Mouse (Mus musculus) hindbrain, embryonic 13.5 days (tissue): ENCODE results near the gene Ribc2. TPM values are rescaled to one million over a fixed set of nuclear protein-coding genes. Genes with fewer than 3 reads are reported as not detected.

Experiments
- ATAC-seq: fragments of 200-750 bp; cut with Nextera tagmentation; 2 replicates; pipeline ENCODE4 v1.8.0; 2017; ENCODE audit warnings: moderate TSS enrichment; ENCODE audit not compliant: low FRiP score
- H3K27ac ChIP-seq: fragments of 300-500 bp; sonication (generic); 2 replicates; pipeline ENCODE4 v1.5.1; 2015; ENCODE audit warnings: inconsistent platforms, mild to moderate bottlenecking, moderate library complexity
- H3K27me3 ChIP-seq: fragments of 300-500 bp; sonication (generic); 2 replicates; pipeline ENCODE4 v1.6.1; 2015; ENCODE audit warnings: mild to moderate bottlenecking, inconsistent platforms
- H3K36me3 ChIP-seq: fragments of 300-500 bp; sonication (generic); 2 replicates; pipeline ENCODE4 v1.6.1; 2015; ENCODE audit warnings: mild to moderate bottlenecking, inconsistent platforms
- H3K4me1 ChIP-seq: fragments of 300-500 bp; sonication (generic); replicated peaks from 2 replicates; pipeline ENCODE4 v1.6.1; 2015; ENCODE audit warnings: inconsistent platforms
- H3K4me2 ChIP-seq: fragments of 300-500 bp; sonication (generic); 2 replicates; pipeline ENCODE4 v1.6.1; 2015; ENCODE audit warnings: inconsistent platforms, mild to moderate bottlenecking, moderate library complexity
- H3K4me3 ChIP-seq: fragments of 300-500 bp; sonication (generic); 2 replicates; pipeline ENCODE4 v1.5.1; 2015; ENCODE audit warnings: mild to moderate bottlenecking, inconsistent platforms
- H3K9ac ChIP-seq: fragments of 300-500 bp; sonication (generic); 2 replicates; pipeline ENCODE4 v1.6.1; 2015; ENCODE audit warnings: mild to moderate bottlenecking, inconsistent platforms
- H3K9me3 ChIP-seq: fragments of 300-500 bp; sonication (generic); 2 replicates; pipeline ENCODE4 v1.6.1; 2016; ENCODE audit warnings: inconsistent platforms
- WGBS: fragments of 180-500 bp; shearing (Covaris S2); methylation state at CpG from one replicate; pipeline ENCODE4 v1.1.7; 2015; 5-methylcytosine and 5-hydroxymethylcytosine counted together
- polyA plus RNA-seq: library from polyadenylated mRNA; unstranded; fragments of >200 nt; fragmentation: Nextera tagmentation; extraction: Ambion mirVana; gene quantifications from 2 replicates; pipeline ENCODE4 v1.2.1, GENCODE M21; 2015

The Ribc2 gene
- polyA plus RNA-seq, 1 experiment from 2014 or later = 1.2 TPM

DNA sequence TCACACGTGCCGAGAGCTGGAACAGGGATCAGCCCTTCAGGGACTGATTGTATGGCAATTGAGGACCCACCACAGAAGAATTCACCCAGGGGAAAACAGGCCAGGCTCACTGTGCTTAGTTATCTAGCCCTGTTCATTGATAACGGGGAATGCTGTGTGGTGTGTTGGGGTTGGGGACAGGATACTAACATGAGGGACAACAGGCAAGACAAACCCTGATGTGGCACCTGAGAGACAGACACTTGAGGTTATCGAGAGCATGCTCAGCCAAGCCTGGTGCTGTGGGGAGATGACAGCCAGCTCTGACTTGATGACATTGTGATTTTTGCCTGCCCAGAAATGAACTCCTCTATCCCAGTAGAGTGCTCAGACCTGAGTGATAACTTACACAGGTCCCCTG is 24.3 kb downstream of the Ribc2 start:
- H3K4me2 ChIP-seq = no peak overlapping the region
- H3K4me3 ChIP-seq = no peak overlapping the region
- no peaks in the 10 kb centered on the region for H3K9me3 ChIP-seq
- 75% methylated on average over 4 of the region's 4 CpGs for WGBS
- H3K27me3 ChIP-seq = no peaks in the 10 kb centered on the region
- no peak for ATAC-seq
- H3K4me1 ChIP-seq = no peaks in the 10 kb centered on the region
- no peak overlapping the region for H3K9ac ChIP-seq
- H3K27ac ChIP-seq = no peak overlapping the region
- H3K36me3 ChIP-seq = no peaks in the 10 kb centered on the region

DNA sequence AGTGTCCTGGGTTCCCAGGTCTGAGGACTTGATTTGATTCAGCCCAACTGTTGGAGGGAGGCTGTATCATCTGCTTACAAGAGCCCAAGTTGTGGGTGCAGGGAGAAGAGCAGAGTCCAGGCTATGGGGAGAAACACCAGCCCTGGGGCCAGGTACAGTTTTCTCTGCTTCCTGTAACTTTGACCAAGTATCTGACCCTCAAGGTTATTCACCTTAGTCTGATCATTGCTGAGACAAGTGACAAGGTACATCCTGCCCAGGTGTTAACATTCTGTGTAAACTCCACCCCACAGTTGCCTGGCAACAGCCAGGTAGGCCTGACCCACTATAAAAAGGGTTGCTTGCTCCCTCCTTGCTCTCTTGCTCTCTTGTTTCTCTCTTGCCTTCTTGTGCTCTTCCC is 29.5 kb downstream of the Ribc2 start:
- no peaks in the 10 kb centered on the region for H3K36me3 ChIP-seq
- no peak overlapping the region for H3K4me3 ChIP-seq
- H3K9me3 ChIP-seq = no peaks in the 10 kb centered on the region
- ATAC-seq = no peak
- peaks cover 7% of the 10 kb centered on the region for H3K4me1 ChIP-seq
- no peak overlapping the region for H3K27ac ChIP-seq
- no peak overlapping the region for H3K9ac ChIP-seq
- H3K27me3 ChIP-seq = no peaks in the 10 kb centered on the region
- H3K4me2 ChIP-seq = no peak overlapping the region

DNA sequence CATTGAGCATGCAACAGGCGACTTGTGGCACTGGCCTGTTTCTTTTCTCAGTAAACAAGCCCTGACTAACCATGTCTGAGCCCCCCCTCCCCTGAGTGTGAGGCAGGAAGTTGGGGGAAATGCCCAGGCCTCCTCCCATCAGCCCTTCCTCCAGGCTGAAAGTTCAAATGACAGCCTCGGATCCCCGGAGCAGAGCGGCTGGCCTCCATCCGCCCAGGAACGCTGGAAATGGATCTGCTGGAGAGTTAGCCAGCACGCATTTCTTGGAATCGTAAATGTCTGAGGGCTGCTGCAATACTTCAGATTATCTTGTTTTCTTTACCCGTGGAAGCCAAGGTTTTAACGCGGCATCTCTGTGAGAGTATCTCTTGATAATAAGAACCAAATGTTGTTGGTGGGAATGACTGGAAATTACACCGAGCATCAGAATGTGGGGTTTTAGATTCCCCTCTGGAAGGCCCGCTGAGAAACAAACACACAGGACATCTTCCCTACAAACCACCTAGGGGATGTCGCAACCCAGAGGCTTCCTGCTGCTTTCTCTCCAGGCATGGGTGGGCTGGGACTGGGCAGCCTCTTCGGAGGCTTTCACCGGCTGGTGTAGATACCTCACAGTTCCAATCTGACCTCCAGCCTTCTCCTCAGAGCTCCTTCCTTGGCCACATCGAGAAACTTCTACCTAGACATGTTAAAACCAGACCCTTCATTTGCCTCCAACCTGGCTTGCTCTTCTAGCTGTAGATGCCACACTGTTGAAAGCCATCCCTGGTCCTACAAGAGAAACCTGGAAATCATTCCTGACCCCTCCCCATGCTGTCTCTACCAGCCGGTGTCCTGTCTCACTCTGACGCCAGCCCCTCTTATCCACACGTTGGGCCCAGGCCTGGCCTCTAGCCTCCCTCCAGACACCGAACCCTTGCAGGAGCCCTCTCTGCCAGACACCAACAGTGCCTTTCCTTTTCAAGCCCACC is 31.1 kb downstream of the Ribc2 start:
- Histone ChIP-seq H3K9me3 (no peaks in the 10 kb centered on the region), H3K36me3 (no peaks in the 10 kb centered on the region), H3K27me3 (no peaks in the 10 kb centered on the region), H3K4me2 (no peak overlapping the region), H3K27ac (no peak overlapping the region), H3K4me1 (peaks cover 18% of the 10 kb centered on the region), H3K9ac (no peak overlapping the region), H3K4me3 (no peak overlapping the region)
- WGBS = 69% methylated on average over 21 of the region's 21 CpGs
- ATAC-seq = no peak

DNA sequence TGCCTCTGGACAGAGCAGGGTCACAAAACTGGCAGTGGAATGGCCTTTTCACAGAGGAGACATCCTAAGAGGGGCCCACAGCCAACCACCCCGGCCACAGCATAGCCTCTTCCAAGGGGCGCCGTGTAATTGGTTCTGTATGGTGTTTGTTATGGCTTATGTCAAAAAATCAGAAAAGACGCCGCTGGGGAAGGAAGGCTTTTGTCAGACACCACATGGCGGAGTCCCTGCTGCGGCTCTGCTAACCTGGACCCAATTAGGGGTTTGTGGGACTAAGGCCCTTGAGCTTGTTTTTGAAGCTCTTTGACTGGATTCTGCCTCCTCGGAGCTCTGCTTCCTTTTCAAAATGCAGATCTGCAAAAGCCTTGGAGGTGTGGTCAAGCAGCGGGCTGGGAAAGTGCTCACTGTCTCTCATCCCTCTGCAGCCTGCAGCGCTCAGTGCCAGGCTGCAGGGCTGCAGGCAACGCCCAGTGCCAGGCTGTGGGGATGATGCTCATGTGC is 34.6 kb downstream of the Ribc2 start:
- no peaks in the 10 kb centered on the region for H3K9me3 ChIP-seq
- H3K27ac ChIP-seq = peak overlapping the region; percentile 48
- no peak overlapping the region for H3K4me3 ChIP-seq
- 0 out of 2 replicates have a peak overlapping the region, but pooled peaks have one; percentile 1 for H3K4me2 ChIP-seq
- H3K27me3 ChIP-seq = no peaks in the 10 kb centered on the region
- peak; percentile 43; the same call in 1 of the 2 replicates for ATAC-seq
- WGBS = 18% methylated on average over 11 of the region's 11 CpGs
- H3K36me3 ChIP-seq = no peaks in the 10 kb centered on the region
- peaks cover 18% of the 10 kb centered on the region for H3K4me1 ChIP-seq
- H3K9ac ChIP-seq = peak overlapping the region; percentile 49; the same call in 1 of the 2 replicates

DNA sequence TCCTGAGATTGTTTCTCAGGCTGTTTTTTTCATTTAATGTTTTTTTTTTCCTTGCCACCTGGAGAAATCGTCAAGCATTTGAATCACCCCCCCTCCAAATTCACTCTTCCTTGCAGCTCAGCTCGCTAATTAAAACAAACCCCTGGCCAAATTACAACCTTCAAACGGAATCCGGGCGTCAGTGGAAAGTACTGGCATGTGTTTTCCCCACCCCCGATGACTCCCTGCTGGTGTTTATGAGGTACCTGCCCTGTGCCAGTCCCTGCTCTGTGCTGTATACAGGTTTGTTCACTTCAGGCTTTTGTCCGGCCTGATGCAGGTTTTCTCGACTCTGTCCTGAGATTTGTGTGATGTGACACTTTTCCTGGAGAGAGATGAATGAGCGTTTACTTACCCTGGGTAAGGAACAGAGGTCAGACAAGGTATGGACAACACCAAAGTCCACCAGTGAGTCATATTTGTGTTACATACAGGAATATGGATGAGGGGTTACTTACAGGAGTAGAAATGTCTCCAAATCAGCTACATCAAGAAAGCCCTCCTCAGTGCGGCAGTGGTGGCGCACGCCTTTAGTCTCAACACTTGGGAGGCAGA is 35.3 kb downstream of the Ribc2 start:
- WGBS = 53% methylated on average over 12 of the region's 12 CpGs
- Histone ChIP-seq H3K9ac (no peak overlapping the region; the same call in 1 of the 2 replicates), H3K27me3 (no peaks in the 10 kb centered on the region), H3K4me3 (no peak overlapping the region), H3K36me3 (no peaks in the 10 kb centered on the region), H3K4me2 (no peak overlapping the region), H3K4me1 (peaks cover 18% of the 10 kb centered on the region), H3K9me3 (no peaks in the 10 kb centered on the region), H3K27ac (peak overlapping the region; percentile 48)
- no peak for ATAC-seq

DNA sequence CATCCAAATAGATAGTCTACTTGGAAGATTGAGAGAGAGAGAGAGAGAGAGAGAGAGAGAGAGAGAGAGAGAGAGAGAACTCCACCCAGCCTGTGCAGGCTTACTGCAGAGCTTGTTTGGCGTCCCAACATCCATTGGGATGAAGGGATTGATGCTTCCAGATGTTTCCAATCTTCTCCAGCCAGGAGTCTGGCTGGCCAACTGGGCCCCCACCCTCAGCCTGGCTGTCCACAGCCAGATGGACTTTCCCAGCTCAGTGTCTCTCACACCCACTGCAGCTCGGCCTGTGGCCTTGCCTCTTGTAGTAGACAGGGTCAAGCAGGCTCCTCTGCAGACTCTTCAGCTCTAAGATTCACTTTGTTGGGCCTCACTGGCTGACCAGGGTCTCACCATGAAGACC is 40.2 kb downstream of the Ribc2 start:
- H3K27me3 ChIP-seq = no peaks in the 10 kb centered on the region
- H3K4me1 ChIP-seq = peaks cover 5% of the 10 kb centered on the region
- no peak overlapping the region for H3K9ac ChIP-seq
- H3K9me3 ChIP-seq = no peaks in the 10 kb centered on the region
- ATAC-seq = no peak
- H3K4me2 ChIP-seq = no peak overlapping the region
- no peak overlapping the region for H3K4me3 ChIP-seq
- H3K27ac ChIP-seq = no peak overlapping the region
- H3K36me3 ChIP-seq = no peaks in the 10 kb centered on the region
- 86% methylated on average over 1 of the region's 2 CpGs for WGBS

DNA sequence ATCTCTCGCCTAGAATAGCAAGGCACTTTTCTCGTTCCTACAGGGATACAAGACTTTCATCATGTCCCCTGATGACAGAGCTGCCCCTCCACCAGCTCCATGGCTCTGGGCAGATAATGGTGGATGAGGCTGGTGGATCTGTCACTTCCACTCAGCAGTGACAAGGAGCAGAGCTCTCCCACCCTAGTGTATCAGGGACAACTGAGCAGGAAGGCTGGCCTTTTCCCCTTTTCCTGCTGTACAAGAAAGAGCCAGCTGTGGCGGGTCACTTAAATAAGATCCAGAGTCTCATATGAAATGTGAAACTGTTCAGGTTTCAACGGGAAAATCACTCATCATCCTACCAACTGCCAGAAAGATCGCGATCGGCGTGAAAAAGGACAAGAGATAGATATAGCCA is 41.5 kb downstream of the Ribc2 start:
- H3K9me3 ChIP-seq = no peaks in the 10 kb centered on the region
- H3K9ac ChIP-seq = no peak overlapping the region
- WGBS = 73% methylated on average over 8 of the region's 8 CpGs
- H3K36me3 ChIP-seq = no peaks in the 10 kb centered on the region
- no peaks in the 10 kb centered on the region for H3K4me1 ChIP-seq
- no peak overlapping the region for H3K4me3 ChIP-seq
- H3K27me3 ChIP-seq = no peaks in the 10 kb centered on the region
- H3K27ac ChIP-seq = no peak overlapping the region
- ATAC-seq = no peak
- H3K4me2 ChIP-seq = no peak overlapping the region

DNA sequence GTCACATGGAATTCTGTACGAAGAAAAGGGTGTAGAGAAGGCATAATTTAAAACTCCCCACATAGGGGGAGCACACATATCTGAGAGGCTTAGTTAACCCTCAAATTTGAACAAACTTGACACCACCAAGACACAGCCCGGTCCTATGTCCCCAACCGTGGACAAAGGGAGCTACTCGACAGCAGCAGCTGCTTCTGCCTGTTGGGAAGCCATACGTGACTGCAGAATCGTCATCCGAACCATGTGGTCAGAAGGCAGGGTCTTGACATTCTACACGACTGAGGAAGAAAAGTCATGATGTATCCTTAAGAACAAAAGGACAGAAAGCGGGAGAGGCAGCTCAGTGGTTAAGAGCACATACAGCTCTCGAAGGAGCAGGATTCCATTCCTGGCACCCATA is 42.2 kb downstream of the Ribc2 start:
- no peak overlapping the region for H3K27ac ChIP-seq
- H3K9me3 ChIP-seq = no peaks in the 10 kb centered on the region
- H3K4me2 ChIP-seq = no peak overlapping the region
- no peak overlapping the region for H3K4me3 ChIP-seq
- no peak for ATAC-seq
- no peaks in the 10 kb centered on the region for H3K36me3 ChIP-seq
- H3K9ac ChIP-seq = no peak overlapping the region
- H3K27me3 ChIP-seq = no peaks in the 10 kb centered on the region
- no peaks in the 10 kb centered on the region for H3K4me1 ChIP-seq
- WGBS = 74% methylated on average over 10 of the region's 10 CpGs

DNA sequence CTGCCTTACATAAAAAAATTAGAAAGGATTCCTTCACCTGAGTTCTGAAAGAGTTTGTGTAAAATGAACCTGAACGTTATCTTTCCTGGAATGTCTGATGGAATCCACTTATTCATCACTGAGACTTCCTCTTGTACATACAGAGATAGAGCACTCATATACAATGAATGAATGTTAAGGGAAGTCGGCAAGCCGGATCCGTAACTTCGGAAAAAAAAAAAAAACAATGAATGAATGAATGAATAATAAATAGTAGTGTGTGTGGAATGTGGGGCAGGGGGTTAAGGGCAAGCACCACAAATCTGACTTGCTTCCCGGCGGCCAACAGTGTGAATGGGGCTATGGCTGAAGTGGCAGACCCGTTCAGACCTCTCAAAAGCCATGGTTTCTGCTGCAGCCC is 45.7 kb downstream of the Ribc2 start:
- Histone ChIP-seq H3K4me1 (0 out of 2 replicates have a peak, but pooled peaks cover 4% of the 10 kb centered on the region), H3K36me3 (no peaks in the 10 kb centered on the region), H3K9me3 (no peaks in the 10 kb centered on the region), H3K27ac (no peak overlapping the region), H3K27me3 (no peaks in the 10 kb centered on the region), H3K4me3 (no peak overlapping the region), H3K9ac (no peak overlapping the region), H3K4me2 (no peak overlapping the region)
- ATAC-seq = no peak
- 66% methylated on average over 8 of the region's 8 CpGs for WGBS

DNA sequence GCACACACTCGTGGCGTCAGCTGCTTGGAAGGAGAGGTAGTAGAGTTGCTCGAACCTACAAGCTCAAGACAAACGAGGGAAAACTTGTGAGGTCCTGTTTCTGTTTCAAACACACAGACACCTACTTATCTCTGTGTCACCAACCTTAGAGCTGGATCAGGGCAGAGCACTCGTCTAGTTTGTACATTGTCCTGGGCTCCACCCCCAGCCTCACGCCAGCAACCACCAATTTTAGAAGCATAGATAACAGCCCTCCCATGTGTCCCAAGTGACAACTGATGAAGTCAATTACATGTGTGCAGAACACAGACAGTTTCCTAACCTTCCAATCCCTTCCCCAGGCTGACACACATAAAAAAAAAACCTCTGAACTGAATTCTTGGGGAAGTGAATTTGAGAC is 46.3 kb downstream of the Ribc2 start:
- no peak overlapping the region for H3K4me3 ChIP-seq
- no peaks in the 10 kb centered on the region for H3K9me3 ChIP-seq
- 0 out of 2 replicates have a peak, but pooled peaks cover 4% of the 10 kb centered on the region for H3K4me1 ChIP-seq
- ATAC-seq = no peak
- H3K4me2 ChIP-seq = no peak overlapping the region
- H3K27ac ChIP-seq = no peak overlapping the region
- WGBS = 77% methylated on average over 6 of the region's 6 CpGs
- no peak overlapping the region for H3K9ac ChIP-seq
- H3K27me3 ChIP-seq = no peaks in the 10 kb centered on the region
- no peaks in the 10 kb centered on the region for H3K36me3 ChIP-seq

DNA sequence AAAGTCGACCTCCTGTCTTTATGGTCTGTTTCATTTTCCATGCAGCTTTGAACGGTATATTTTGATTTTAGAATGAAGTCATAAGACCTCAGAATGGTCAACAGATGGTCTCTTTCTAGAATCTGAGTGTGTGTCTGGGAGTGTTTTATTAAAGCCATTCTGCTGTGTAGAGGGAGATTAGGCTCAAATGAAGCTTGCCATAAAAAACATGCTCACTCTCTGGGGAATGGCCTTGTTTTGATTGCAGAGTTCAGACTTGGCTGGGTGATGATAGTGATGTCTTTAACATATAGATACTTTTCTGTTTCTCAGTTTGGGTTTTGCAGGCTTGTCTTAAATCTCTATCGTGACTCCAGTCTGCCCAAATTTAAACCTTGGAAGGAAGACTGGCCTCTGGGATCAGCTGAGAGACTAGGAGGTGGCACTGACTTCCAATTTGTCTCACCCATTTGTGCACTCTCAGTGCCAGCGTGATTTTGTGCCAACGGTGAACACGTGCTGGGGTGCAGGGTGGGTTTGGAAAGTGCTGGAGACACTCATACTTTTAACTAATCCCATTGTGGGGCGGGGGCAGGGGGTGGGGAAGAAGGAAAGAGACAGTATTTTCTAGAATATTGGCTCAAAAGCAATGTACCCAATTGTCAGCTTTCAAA is 47.8 kb downstream of the Ribc2 start:
- no peak for ATAC-seq
- Histone ChIP-seq H3K4me1 (0 out of 2 replicates have a peak, but pooled peaks cover 4% of the 10 kb centered on the region), H3K9me3 (no peaks in the 10 kb centered on the region), H3K4me2 (no peak overlapping the region), H3K9ac (no peak overlapping the region), H3K4me3 (no peak overlapping the region), H3K27me3 (no peaks in the 10 kb centered on the region), H3K27ac (no peak overlapping the region), H3K36me3 (no peaks in the 10 kb centered on the region)
- WGBS = 78% methylated on average over 7 of the region's 7 CpGs

DNA sequence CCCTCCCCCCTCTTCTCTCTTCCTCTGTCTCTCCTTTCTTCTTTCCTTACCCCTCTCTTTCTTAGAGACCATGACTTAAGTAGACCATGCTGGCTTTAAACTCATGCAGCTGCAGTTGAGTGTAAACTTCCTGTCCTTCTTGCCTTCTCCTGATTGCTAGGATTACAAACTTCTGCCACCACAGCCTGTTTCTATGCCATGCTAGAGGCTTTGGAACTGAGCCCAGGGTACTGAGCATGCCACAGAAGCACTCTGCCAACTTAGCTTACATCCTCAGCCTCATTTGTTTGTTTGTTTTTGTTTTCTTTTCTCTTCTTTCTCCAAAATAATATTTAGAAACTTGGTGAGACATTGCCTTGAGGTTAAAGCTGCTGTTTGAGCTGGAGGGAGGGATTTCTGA is 48.5 kb downstream of the Ribc2 start:
- ATAC-seq = no peak
- Histone ChIP-seq H3K9ac (no peak overlapping the region), H3K36me3 (no peaks in the 10 kb centered on the region), H3K27ac (no peak overlapping the region), H3K4me1 (0 out of 2 replicates have a peak, but pooled peaks cover 4% of the 10 kb centered on the region), H3K4me3 (no peak overlapping the region), H3K27me3 (no peaks in the 10 kb centered on the region), H3K9me3 (no peaks in the 10 kb centered on the region), H3K4me2 (no peak overlapping the region)
